Mouse (Mus musculus): Measurements from ENCODE around the gene Arl5a. TPM values are rescaled to one million over a fixed set of nuclear protein-coding genes. Genes with fewer than 3 reads are reported as not detected.

Arl5a gene
- total RNA-seq, 1 experiment from 2014 or later: 50.2 TPM

DNA sequence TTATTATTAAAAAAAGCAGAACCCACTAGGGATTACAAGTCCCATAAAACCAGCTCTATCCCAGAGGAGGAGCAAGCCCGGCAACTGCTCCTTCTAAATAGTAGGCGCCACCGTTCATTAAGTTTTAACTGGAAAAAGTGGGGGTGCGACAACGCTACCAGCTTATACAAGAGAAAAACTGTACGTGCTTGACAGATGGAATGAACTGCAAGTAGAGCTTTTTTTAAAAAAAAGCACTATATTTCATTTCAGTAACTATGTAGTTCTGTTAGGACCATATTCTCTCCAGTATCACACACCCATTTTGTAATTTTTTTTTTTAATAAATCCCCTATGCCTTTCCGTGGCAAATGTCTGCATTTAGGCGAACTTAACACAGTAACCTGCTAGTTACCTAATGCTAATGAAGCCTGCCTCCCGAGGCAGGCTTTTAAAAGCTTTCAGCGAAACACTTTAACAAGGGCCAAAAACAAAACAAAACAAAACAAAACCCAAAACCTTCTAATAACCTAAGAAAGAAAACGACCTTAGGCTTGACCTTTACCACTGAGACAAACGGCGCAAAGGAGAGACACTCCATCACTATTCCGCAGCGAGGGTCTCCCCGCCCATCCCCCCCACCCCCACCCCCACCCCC lies 972 bp downstream of the Arl5a start:
- no peak for ATAC-seq (replicated peaks; ENCODE audit: low read depth, poor library complexity, severe bottlenecking)

DNA sequence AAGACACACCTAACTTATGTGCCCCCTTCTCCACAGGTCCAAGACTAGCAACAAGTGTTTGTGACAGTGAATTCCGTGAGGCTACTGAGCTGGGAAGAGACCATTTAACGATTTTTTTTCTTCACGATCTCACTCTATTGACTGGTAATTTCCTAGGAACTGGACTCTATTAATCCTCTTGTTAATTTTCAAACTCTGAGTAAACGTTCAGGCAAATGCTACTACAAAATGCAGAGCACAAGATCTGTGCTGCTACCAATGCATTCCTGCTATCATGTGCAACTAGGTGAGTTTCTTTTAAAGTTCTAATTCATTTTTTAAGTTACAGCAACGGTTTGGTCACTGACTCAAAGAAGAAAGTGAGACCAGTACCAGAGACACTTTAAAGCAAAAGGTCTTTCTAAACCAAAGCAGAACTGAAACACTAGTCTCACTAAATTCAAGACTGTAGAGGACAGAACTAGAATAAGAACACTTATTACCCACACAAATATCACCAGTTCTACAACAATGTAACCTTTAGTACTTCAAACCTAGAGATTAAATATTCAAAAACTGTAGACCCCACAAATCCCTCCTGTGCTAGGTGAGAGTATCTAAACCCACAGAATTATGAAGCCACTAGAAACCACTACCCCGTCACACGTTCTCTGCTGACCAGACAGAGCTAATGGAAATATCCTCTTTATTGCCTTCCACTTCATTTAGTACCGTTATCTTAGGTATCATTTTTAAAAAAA lies 1.7 kb downstream of the Arl5a start:
- ATAC-seq (replicated peaks; ENCODE audit: low read depth, poor library complexity, severe bottlenecking): no peak

DNA sequence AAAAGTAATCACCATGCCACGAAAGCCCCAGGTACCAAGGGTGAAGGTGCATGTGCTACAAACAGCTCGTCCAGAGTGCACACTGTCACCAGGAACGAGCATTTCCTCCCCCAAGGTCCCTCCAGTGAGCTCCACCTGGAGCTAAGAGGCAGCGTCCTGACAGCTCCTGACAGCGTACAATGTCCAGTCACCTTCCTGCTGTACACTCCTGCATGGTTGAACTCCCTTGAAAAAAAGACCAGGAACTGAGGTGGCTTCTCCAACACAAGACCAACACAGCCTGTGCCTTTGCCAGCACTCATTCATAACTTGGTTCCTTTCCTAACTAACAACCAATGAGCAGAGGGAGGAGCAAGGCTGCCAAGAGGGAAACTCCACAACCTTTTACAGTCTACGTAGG lies 3.5 kb downstream of the Arl5a start:
- no peak for ATAC-seq (replicated peaks; ENCODE audit: low read depth, poor library complexity, severe bottlenecking)

DNA sequence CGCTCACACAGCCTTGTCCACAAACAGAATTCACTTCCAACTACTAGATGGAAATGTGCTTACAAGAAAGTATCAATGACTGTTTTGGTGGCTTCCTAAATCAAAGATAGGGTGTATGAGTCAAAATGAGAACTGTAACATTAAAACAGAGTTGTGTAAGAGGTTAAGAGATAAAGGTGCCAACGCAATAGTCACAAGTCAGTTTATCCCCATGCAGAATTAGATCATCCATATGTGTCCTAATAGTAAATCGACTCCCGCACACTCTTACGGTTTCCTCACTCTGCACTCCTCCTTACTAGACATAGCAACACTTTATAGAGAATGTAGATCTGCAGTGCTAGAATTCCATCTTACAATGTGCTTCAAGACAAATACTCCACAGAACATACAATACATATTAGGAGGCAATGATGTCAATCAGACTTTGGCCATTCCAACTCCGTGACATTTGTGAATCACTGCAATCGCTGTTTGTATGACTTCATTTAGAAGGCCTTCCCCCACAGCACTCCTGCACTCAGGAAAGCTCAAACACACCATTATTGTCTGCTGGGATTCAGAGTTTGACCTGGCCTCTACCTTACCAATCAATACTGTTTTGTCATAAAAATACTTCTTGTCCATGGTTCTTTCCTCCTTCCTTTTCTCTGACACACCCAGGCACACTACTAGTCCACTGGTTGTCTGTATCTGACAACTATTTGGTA lies 4.5 kb downstream of the Arl5a start:
- ATAC-seq (replicated peaks; ENCODE audit: low read depth, poor library complexity, severe bottlenecking): no peak

DNA sequence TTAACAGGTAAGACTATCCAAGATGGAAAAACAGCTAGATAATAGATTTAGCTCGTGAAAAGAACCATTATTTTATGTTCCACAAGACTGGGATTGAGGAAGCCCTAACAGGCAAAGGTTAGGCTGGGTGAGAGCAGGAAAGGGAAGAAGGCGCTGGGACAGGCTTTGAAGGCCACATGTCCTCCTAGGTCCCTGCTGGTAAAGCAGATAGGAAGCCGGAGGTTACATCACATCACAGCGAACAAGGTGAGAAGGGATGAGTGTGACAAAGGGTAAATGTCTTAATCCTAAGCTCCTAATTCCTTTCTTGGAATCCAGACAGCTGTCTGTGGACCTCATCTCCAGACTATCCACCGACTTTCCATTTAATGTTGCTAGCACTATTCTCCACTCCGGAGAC lies 5.4 kb downstream of the Arl5a start:
- no peak for ATAC-seq (replicated peaks; ENCODE audit: low read depth, poor library complexity, severe bottlenecking)

DNA sequence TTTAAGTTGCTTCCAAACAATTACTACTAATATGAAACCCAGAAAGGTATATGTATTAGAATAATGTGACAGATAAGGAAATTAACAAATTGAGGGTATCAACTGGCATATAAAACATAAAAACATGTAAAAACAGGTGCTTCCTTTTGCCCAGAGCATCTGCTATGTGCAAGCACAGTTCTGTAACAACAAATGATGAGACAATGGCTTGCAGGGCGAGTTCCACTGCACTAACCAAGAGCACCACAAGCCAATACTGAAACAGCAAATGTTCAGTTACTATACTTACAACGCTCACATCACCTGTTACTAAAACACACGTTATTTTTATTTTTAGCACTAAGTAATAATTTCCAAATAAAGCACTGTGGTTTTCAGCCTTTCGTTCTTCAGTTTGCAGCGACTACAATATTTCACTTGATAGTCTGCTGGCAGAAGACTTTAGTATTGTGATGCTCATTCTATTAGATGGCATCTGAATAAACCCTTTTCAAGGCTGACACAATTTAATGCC lies 12.1 kb downstream of the Arl5a start:
- ATAC-seq (replicated peaks; ENCODE audit: low read depth, poor library complexity, severe bottlenecking): no peak

DNA sequence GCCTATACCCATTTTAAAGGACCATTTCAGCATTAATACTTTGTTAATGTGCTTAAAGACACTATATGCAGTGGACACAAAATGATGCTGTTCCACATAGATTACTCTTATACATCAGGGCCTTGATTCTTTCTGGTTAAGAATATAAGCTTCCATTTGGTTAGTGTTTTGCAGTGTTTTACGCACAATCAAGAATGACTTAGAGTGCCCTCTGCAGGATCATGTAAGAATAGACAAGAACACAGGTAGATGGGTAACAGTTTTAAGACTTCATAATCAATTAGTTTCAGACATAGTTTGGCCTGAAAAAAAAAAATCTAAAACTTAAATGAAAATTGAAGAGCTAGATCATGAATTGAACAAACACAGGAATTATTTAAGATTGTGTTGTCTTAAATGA lies 18.2 kb downstream of the Arl5a start:
- ATAC-seq (replicated peaks; ENCODE audit: low read depth, poor library complexity, severe bottlenecking): peak; percentile 60; the same call in 1 of the 2 replicates

DNA sequence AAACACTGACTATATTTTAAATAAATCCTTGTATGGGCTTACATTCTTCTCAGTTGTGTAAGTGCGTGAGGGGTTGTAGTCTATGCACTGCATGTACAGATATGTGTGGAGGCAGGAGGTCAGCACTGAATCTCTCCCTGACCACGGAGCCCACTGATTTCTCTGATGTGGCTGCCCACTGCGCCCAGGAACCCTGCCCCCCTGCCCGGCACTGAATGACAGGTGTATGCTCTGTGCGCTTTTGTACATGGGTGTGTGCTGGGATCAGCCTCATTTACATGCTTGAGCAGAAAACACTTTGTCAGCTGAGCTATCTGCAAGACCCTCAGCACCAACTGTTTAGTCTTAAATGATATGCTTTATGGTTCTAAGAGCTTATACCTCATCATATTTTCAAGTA lies 19.5 kb downstream of the Arl5a start:
- ATAC-seq (replicated peaks; ENCODE audit: low read depth, poor library complexity, severe bottlenecking): no peak

DNA sequence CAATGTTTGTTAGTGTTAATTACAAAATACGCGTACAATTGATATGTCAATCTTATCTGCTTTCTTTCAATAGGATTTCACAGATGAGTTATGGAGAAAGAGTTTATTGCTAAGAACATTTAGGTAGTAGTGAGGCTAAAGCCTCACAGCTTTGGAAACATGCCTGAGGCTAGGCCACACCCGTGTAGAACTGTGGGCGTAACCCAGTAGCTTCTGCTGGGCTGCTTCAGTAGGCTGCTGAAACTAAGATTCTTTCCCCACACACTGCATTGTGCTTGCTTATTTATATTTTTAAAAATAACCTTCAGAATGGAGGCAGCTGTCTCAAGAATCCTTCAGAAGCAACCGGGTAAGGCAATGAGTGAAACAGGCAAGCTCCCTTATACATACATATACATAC lies 30.2 kb downstream of the Arl5a start:
- no peak for ATAC-seq (replicated peaks; ENCODE audit: low read depth, poor library complexity, severe bottlenecking)

DNA sequence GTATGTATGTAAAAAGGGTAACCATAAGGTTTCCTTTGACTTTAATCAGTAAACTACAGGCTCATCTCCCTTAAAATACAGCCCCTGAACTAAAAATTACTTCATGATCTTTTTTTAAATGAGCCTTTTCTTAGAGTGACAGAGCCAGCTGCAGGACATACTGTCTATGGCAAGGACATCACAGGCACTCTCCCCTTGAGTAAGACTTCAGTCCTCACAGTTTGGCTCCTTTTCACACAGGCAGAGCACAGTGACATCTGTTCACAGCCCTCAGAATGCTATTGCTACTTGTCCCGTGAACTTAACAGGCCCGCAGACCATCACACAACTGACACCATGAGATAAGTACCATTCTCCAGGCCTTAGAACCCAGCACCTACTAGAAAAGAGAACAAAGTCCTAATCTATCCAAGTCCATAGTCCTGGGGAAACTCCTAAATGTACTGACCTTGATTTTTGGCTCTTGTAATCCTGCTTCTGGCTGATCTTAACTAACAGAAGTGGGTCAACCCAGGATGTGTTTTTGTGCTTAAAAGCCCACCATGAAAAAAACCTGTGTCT lies 34.2 kb downstream of the Arl5a start:
- no peak for ATAC-seq (replicated peaks; ENCODE audit: low read depth, poor library complexity, severe bottlenecking)

DNA sequence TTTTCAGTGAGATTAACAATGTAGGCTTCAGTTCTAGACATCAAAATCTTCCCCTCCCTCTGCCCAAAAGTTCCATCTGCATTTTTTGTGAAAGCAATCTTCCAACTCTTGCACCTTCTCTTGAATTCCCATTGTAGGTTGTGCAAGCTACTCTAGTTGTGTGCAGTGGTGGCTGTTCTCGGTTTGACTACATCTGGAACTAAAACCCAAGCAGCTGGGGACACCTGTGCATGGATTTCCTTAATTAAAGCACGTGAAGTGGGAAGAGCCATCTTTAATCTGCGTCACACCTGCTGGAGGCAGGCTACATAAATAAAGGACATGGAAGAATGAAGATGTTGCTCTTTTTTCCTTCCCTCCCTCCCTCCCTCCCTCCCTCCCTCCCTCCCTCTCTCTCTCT lies 34.7 kb downstream of the Arl5a start:
- no peak for ATAC-seq (replicated peaks; ENCODE audit: low read depth, poor library complexity, severe bottlenecking)

DNA sequence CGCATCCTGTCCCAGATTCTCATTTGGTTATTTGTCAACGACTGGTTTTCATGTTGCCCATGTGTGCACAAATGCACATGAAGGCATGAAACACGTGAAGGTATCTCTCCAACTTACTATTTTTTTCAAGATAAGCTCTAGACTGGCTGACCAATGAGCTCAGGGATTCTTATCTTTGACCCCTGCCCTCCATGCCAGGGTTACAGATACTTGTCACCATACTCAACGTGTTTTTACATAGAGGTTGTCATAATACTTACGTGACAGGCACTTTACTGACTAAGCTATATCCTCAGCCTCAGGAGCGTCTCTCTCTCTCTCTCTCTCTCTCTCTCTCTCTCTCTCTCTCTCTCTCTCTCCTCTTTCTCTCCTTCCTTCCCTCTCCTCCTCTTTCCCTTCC lies 38.2 kb downstream of the Arl5a start:
- ATAC-seq (replicated peaks; ENCODE audit: low read depth, poor library complexity, severe bottlenecking): no peak

DNA sequence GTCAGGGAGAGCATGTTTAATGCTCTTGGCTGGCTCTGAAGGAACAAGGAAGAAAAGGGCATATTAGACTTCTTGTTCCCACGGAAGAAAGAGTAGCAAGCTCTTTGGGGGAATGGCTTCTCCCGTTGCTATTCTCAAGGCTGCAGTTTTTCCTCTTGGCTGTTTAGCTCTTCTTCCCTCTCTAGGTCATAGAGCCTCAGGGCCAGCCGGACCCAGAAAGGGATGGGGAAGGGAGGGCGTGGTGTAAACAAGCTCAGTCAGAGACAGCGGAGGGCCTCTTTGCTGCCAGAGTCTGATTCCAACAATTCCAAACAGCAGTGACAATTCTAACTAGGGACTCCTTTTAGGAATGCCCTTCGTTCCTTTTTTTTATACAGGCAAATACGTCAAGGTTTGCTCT lies 38.7 kb downstream of the Arl5a start:
- ATAC-seq (replicated peaks; ENCODE audit: low read depth, poor library complexity, severe bottlenecking): 0 out of 2 replicates have a peak, but pooled peaks have one; percentile 11

DNA sequence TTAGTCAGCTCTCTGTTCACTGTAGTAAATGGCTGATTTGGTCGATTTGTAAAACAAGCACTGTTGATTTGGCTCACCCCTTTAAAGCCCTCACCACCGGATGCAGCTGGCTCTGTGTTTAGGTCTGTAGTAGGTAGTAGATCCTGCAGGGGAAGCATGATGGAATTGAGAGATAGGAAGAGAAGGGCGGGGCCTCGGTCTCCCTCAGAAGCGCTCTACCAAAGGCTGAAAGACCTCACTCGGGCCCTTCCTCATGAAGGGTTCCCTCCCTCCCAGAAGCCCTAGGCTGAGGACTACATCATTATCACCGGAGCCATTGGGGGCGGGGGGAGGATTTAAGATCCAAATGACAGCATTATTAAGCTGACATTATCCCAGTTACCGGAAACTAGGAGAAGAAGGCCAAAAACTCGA lies 45.8 kb downstream of the Arl5a start:
- peak; percentile 95 for ATAC-seq (replicated peaks; ENCODE audit: low read depth, poor library complexity, severe bottlenecking)

DNA sequence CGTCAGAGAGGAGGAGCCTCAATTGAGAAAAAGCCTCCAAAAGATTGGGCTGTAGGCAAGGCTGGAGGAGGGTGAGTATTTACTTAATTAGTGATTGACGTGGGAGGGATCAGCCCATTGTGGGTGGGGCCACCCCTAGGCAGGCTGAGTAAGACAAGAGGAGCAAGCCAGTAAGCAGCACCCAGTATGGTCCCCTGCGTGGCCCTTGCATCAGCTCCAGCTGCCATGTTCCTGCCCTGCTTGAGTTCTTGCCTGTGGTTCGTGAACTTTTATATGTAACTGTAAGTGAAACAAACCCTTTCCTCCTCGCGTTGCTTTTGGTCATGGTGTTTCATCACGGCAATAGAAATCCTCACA lies 46.3 kb downstream of the Arl5a start, which contains the start of gene Neb:
Gene Neb, minus strand, starts transcription at position 27 of the 357 bp plus-strand sequence.
- peak; percentile 78 for ATAC-seq (replicated peaks; ENCODE audit: low read depth, poor library complexity, severe bottlenecking)

DNA sequence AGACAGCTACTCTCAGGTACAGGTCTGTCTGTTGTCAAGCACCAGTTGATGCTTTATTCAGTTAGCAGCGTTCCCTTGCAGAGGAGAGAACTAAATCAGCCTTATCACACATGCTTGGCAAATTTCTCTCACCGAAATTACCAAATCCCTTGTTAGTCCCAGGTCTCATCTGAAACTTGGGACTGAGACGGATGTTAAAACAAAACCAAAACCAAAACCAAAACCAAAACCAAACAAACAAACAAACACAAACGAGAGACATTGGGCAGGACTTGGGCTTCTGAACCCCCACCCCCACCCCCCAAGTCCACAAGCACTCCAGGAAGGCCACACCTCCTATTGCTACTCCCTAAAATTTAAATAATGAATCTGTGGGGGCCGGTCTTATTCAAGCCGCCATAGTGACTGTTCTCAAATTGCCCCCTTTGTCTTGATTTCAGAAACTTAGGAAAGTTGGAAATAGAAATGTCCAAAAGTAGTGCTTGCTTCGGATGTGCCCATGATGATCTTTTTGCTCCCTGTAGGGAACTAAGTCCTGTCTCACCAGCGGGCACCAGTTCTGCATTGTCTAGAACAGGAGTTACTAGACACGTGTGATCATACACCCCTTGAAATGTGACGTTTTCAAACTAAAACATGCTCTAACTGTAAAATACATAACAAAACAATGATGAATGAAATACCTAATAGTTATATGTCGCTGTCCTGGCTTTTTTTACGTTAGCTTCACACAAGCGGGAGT lies 46.8 kb downstream of the Arl5a start:
- no peak for ATAC-seq (replicated peaks; ENCODE audit: low read depth, poor library complexity, severe bottlenecking)

DNA sequence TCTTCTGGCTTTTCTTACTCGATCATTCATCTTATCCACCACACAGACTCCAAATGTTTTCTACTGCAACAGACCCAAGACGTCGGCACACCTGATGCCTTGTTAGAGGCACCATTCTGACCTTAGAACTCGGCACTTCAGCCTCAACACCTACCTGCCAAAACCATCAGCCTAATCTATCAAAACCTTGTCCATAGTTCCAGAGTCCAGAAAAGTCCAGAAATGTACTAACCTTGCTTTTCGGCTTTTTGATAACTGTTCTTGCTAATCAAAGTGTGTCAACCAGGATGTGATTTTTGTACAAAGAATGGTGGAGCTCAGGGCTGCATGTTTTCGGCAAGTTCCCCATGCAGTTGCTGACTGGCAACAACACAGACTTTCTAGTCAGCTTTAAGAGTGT lies 50.0 kb downstream of the Arl5a start:
- no peak for ATAC-seq (replicated peaks; ENCODE audit: low read depth, poor library complexity, severe bottlenecking)

DNA sequence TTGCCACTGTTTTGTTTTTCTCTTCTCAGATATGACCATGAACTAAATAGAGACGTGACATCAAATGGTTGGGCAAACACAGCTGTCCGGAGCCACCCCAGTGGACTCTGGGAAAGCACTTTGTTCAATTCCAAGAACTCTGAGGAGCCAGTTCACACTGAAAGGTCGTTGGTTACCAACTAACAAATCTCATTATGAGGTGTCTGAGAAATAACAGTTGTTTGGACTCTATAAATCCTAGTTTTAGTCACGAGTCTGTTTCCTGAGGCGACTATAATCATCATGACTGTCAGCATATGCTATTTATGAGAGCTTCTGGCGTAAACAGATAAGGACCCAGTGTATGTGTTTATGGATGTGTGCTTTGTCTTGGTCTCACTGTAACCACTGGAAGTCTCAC lies 52.2 kb downstream of the Arl5a start:
- ATAC-seq (replicated peaks; ENCODE audit: low read depth, poor library complexity, severe bottlenecking): no peak

DNA sequence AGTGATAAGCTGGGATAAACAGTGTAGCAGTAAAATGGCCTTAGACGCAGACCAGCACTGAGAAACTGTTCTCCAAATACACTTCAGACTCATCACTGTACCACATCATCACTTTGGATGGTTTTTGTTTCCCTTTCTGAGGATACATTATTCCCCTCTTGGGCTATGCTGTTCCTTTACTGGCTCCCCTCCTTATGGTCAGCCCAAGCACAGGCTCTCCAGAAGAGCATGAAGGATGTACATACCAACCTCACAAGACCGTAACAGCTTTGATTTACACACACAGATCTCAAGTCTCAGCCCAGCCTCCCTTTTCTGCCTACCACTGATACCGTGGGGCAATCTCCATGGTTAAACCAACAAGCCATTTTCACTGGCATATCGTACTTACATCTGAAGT lies 52.6 kb downstream of the Arl5a start:
- no peak for ATAC-seq (replicated peaks; ENCODE audit: low read depth, poor library complexity, severe bottlenecking)

DNA sequence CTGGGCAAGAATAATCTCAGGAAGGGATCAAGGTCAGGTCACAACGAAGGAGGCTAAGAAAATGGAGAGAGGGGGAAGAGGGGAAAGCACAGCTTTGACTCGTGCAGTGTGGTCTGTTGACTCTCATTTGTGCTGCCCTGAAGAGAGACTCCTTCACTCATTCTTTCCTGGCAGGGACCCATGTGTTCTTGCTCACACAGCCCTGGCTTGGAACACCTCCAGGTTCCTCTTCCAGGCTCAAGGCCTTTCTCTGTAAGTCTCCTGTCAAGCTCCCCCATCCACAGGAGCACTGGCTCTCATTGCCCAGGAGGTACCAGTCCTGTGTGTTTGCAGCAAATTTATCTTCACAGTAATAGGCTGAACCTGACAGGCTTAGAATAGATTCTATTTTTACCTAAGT lies 53.6 kb downstream of the Arl5a start:
- ATAC-seq (replicated peaks; ENCODE audit: low read depth, poor library complexity, severe bottlenecking): no peak
